Mouse (Mus musculus): Measurements from ENCODE around the gene Pomp.

Pomp gene

GRCm38 (mm10) chr5:147895436-147896198 is 35.4 kb downstream of the Pomp start:
- in situ Hi-C loops (cut with MboI, MseI), result loop anchor here in 1 of 2 experiments (10.0 kb wide), 1 partner anchor 1949 kb away; no protein-coding TSS in a partner anchor

- in situ Hi-C loops (cut with MboI, MseI), result loop anchor here in 1 of 2 experiments (10.0 kb wide), 1 partner anchor 1948 kb away; no protein-coding TSS in a partner anchor
Observed at GRCm38 (mm10) chr5:147896501-147896900, 36.2 kb downstream of the Pomp start.

- in situ Hi-C loops (cut with MboI, MseI), result loop anchor here in 1 of 2 experiments (10.0 kb wide), 1 partner anchor 1947 kb away; no protein-coding TSS in a partner anchor
Observed at GRCm38 (mm10) chr5:147898254-147898653, 38.0 kb downstream of the Pomp start.

- in situ Hi-C loops (cut with MboI, MseI), result loop anchor here in 1 of 2 experiments (10.0 kb wide), 1 partner anchor 1946 kb away; no protein-coding TSS in a partner anchor
Observed at GRCm38 (mm10) chr5:147898968-147899549, 38.8 kb downstream of the Pomp start.

GRCm38 (mm10) chr5:147902008-147902757 is 41.9 kb downstream of the Pomp start:
- in situ Hi-C loops (cut with MboI, MseI), result no loop called here

- in situ Hi-C loops (cut with MboI, MseI), result no loop called here
Observed at GRCm38 (mm10) chr5:147903166-147903565, 42.9 kb downstream of the Pomp start.

GRCm38 (mm10) chr5:147907144-147907543 is 46.9 kb downstream of the Pomp start:
- in situ Hi-C loops (cut with MboI, MseI), result no loop called here

GRCm38 (mm10) chr5:147907851-147908250 is 47.6 kb downstream of the Pomp start:
- in situ Hi-C loops (cut with MboI, MseI), result no loop called here

- in situ Hi-C loops (cut with MboI, MseI), result no loop called here
Observed at GRCm38 (mm10) chr5:147910807-147911509, 50.7 kb downstream of the Pomp start.

GRCm38 (mm10) chr5:147911744-147912143 is 51.5 kb downstream of the Pomp start:
- in situ Hi-C loops (cut with MboI, MseI), result no loop called here

- in situ Hi-C loops (cut with MboI, MseI), result no loop called here
Observed at GRCm38 (mm10) chr5:147913241-147913842, 53.1 kb downstream of the Pomp start.

- in situ Hi-C loops (cut with MboI, MseI), result no loop called here
Observed at GRCm38 (mm10) chr5:147915038-147915566, 54.8 kb downstream of the Pomp start.

GRCm38 (mm10) chr5:147916171-147916570 is 55.9 kb downstream of the Pomp start:
- in situ Hi-C loops (cut with MboI, MseI), result no loop called here

GRCm38 (mm10) chr5:147918044-147918846 is 58.0 kb downstream of the Pomp start:
- in situ Hi-C loops (cut with MboI, MseI), result no loop called here

- in situ Hi-C loops (cut with MboI, MseI), result no loop called here
Observed at GRCm38 (mm10) chr5:147924621-147925020, 64.4 kb downstream of the Pomp start.
